Mouse (Mus musculus) ES-Bruce4 (cell line): ENCODE measurements at regions not wholly inside any gene's neighbourhood (a gene's known extent, or its start where the extent isn't known, plus 50 kb on each side); places are given as distances from the start of the nearest gene placed in this dataset.

ENCODE experiments used
- CTCF ChIP-seq: IDR thresholded peaks from one replicate; pipeline ENCODE4 v1.8.1; 2011; ENCODE audit warnings: low read depth, low read length
- EP300 ChIP-seq: IDR thresholded peaks from 2 replicates; pipeline ENCODE4 v1.6.1; 2011; ENCODE audit warnings: low read depth, low read length; ENCODE audit not compliant: insufficient read depth
- POLR2A ChIP-seq: IDR thresholded peaks from one replicate; pipeline ENCODE4 v1.8.1; 2011; ENCODE audit warnings: low read length; ENCODE audit not compliant: insufficient read depth

DNA sequence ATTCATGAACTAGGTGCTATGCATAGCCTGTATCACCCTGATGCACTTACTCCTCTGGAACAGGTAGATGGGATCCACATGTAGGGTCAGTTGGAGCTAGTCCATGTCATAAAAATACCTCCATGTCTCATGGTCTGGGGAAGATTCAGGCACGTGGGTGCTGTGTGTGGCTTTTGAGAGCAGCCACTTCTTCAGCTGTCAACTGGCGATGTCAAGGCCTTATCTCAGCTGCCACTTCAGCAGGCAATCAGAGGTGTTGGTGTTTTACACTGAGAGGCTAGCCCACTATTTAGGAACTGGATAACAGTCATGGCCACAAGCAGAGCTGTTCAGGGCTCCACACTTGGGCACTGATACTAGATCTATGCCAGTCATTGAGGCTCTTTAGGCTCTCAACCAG lies 1912.0 kb upstream of the Lrrc6 start:
- no peak for TF ChIP-seq POLR2A
- TF ChIP-seq CTCF = no peak
- TF ChIP-seq EP300 = no peak
